Mouse (Mus musculus) embryonic fibroblast, embryonic 13.5 days (primary cell): ENCODE results near the gene Pou5f1. TPM values are rescaled to one million over a fixed set of nuclear protein-coding genes. Genes with fewer than 3 reads are reported as not detected.

ENCODE experiments used
- H3K27ac ChIP-seq: 2 replicates; pipeline ENCODE4 v1.5.1; 2012; ENCODE audit warnings: low read length, control low read depth, inconsistent platforms; ENCODE audit not compliant: insufficient read depth
- H3K4me1 ChIP-seq: 2 replicates; pipeline ENCODE4 v1.6.1; 2011; ENCODE audit warnings: low read length; ENCODE audit not compliant: control insufficient read depth, insufficient read depth
- H3K4me3 ChIP-seq: 2 replicates; pipeline ENCODE4 v1.5.1; 2011; ENCODE audit warnings: mild to moderate bottlenecking, control low read depth, low read length; ENCODE audit not compliant: insufficient read depth
- CTCF ChIP-seq: IDR thresholded peaks from 2 replicates; pipeline ENCODE4 v1.5.1; 2011; ENCODE audit warnings: mild to moderate bottlenecking, control low read depth, low read length, moderate library complexity, borderline replicate concordance; ENCODE audit not compliant: insufficient read depth
- POLR2A ChIP-seq: IDR thresholded peaks from 2 replicates; pipeline ENCODE4 v1.6.1; 2011; ENCODE audit warnings: low read depth, mild to moderate bottlenecking, control low read depth, low read length, moderate library complexity
- polyA plus RNA-seq: library from polyadenylated mRNA; stranded (reverse); fragments of >200 nt; gene quantifications from 2 replicates; pipeline ENCODE4 v1.2.4, GENCODE M21; 2011; ENCODE audit warnings: low read depth; ENCODE audit not compliant: missing spikeins, insufficient read length

Gene Pou5f1
- polyA plus RNA-seq, 1 experiment, result 0.39 TPM

- H3K4me3 ChIP-seq, result no peak within 1 kb of the TSS
- TF ChIP-seq POLR2A (no peak), CTCF (no peak)
- no peak within 1 kb of the TSS for H3K27ac ChIP-seq
- H3K4me1 ChIP-seq, result no peaks in the 10 kb centered on the region
Observed at GRCm38 (mm10) chr17:35532901-35533300, 27.1 kb downstream of the Pou5f1 start, which contains the start of gene Psors1c2. Psors1c2 (plus strand) TSS chr17:35533201.

DNA sequence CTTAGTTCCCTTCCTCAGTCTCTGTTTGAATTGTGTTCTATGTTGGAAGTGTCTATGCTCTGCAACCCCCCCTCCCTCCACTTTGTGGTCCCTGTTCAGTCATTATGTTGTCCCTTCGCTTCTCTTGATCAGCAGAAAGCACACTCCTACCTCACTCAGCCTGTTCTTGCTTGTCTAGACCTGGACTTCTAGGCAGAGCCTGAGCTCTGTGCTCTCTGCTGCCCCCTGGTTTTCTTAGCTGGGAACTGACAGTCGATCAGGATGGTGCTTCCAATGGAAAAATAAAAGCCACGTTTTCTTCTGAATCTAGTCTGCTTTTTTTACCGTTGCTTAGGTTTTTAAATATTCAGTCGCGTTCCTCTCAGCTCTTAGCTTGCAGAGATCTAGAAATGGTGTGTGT, 28.5 kb downstream of the Pou5f1 start:
- TF ChIP-seq POLR2A (no peak), CTCF (peak; percentile 74)
- no peak overlapping the region for H3K27ac ChIP-seq
- no peak overlapping the region for H3K4me3 ChIP-seq
- H3K4me1 ChIP-seq, result no peaks in the 10 kb centered on the region

- H3K4me3 ChIP-seq, result no peak overlapping the region
- TF ChIP-seq CTCF, result no peak
- TF ChIP-seq POLR2A, result no peak
- H3K27ac ChIP-seq, result no peak overlapping the region
- no peaks in the 10 kb centered on the region for H3K4me1 ChIP-seq
Observed at GRCm38 (mm10) chr17:35537421-35537820, 31.6 kb downstream of the Pou5f1 start.

DNA sequence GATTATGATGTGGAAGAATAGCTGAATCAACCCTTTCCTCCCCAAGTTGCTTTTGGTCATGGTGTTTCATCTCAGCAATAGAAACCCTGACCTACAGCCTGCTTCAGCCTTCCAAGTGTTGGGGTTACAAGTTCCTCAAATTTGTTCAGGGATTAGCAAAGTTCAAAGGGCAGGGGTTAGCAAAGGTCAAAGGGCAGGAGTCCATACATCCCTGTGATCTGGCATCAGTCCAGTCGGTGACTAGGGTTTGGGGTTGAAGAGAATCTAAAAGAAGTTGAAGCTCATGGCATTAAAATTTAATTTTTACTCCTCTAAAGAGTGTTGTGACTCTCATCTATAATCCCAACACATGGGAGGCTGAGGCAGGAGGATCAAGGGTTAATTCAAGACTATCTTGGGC, 32.7 kb downstream of the Pou5f1 start:
- no peak overlapping the region for H3K4me3 ChIP-seq
- no peaks in the 10 kb centered on the region for H3K4me1 ChIP-seq
- TF ChIP-seq CTCF (no peak), POLR2A (no peak)
- H3K27ac ChIP-seq, result no peak overlapping the region

GRCm38 (mm10) chr17:35539540-35539939, 33.7 kb downstream of the Pou5f1 start:
- Histone ChIP-seq H3K4me1 (no peaks in the 10 kb centered on the region), H3K27ac (no peak overlapping the region), H3K4me3 (no peak overlapping the region)
- TF ChIP-seq POLR2A, result no peak

GRCm38 (mm10) chr17:35542761-35543411, 37.1 kb downstream of the Pou5f1 start:
- no peak for TF ChIP-seq CTCF
- TF ChIP-seq POLR2A, result no peak
- H3K4me3 ChIP-seq, result no peak overlapping the region
- H3K4me1 ChIP-seq, result no peaks in the 10 kb centered on the region
- no peak overlapping the region for H3K27ac ChIP-seq

DNA sequence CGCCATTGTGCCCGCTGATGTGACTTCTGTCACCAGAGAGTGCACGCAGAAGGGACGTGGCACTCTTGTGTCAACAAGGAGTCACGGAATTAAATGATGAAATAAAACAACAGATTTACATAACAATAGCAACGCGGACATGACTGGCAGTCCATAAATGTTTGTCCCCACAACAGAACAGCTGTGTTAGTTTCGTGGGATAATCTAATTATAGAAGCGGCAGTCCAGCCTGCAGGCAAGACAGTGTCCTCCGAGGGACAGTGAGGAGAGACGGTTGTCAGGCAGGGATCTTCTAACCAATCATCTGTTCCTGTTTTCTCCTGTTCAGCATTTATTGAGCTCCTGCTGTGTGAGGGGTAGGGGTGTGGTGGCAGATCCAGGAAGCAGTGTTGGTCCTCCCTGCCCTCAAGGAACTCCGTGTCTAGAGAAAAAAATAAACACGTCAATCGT, 37.6 kb downstream of the Pou5f1 start:
- no peaks in the 10 kb centered on the region for H3K4me1 ChIP-seq
- TF ChIP-seq POLR2A, result no peak
- no peak overlapping the region for H3K4me3 ChIP-seq
- H3K27ac ChIP-seq, result no peak overlapping the region

GRCm38 (mm10) chr17:35544001-35544400, 38.2 kb downstream of the Pou5f1 start:
- Histone ChIP-seq H3K27ac (no peak overlapping the region), H3K4me1 (no peaks in the 10 kb centered on the region)

GRCm38 (mm10) chr17:35544680-35545079, 38.9 kb downstream of the Pou5f1 start:
- no peaks in the 10 kb centered on the region; the same call in 1 of the 2 replicates for H3K4me1 ChIP-seq
- H3K4me3 ChIP-seq, result no peak overlapping the region
- TF ChIP-seq POLR2A, result no peak
- TF ChIP-seq CTCF, result 0 out of 2 replicates have a peak, but pooled peaks have one; percentile 9
- no peak overlapping the region for H3K27ac ChIP-seq

More at GRCm38 (mm10) chr17:35544001-35544400, 38.2 kb downstream of the Pou5f1 start:
- no peak for TF ChIP-seq CTCF
- no peak overlapping the region for H3K4me3 ChIP-seq

- no peak for TF ChIP-seq POLR2A
- no peak for TF ChIP-seq CTCF
- Histone ChIP-seq H3K4me1 (peaks cover 4% of the 10 kb centered on the region), H3K27ac (no peak overlapping the region), H3K4me3 (no peak overlapping the region)
Observed at GRCm38 (mm10) chr17:35547465-35547864, 41.6 kb downstream of the Pou5f1 start.

DNA sequence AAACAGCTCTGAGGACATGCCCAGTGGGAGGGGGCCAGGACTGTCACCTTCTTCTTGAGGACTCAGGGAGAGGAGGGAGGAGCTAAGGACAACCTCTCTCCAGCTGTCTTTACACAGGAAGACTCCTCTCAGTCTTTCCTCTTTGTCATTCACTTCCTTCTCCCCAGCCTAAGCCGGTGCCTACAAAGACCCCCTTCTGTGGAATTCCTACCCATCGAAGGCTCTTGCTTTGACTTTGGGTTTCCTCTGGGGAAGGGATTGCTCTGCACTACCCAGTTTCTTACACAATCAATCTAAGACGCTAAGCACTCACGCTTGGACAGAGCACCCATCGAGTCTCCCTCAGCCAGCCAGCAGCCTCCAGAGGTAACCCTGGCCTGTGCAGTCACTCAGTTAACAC, 42.8 kb downstream of the Pou5f1 start:
- TF ChIP-seq POLR2A, result no peak
- TF ChIP-seq CTCF, result no peak
- Histone ChIP-seq H3K4me1 (peaks cover 4% of the 10 kb centered on the region), H3K27ac (0 out of 2 replicates have a peak overlapping the region, but pooled peaks have one; percentile 1), H3K4me3 (no peak overlapping the region)
